Mouse (Mus musculus) limb, embryonic 12.5 days (tissue): ENCODE data around the gene F830045P16Rik. TPM values are rescaled to one million over a fixed set of nuclear protein-coding genes. Genes with fewer than 3 reads are reported as not detected.

Experiments
- ATAC-seq: fragments of 200-750 bp; cut with Nextera tagmentation; 2 replicates; pipeline ENCODE4 v1.8.0; 2017; ENCODE audit warnings: low read depth, moderate TSS enrichment; ENCODE audit not compliant: insufficient number of reproducible peaks, insufficient read depth, low FRiP score, low TSS enrichment
- H3K27ac ChIP-seq: fragments of 300-500 bp; sonication (generic); 2 replicates; pipeline ENCODE4 v1.5.1; 2016; ENCODE audit warnings: mild to moderate bottlenecking, moderate library complexity
- H3K27me3 ChIP-seq: fragments of 300-500 bp; sonication (generic); 2 replicates; pipeline ENCODE4 v1.6.1; 2016; ENCODE audit warnings: mild to moderate bottlenecking, moderate library complexity
- H3K36me3 ChIP-seq: fragments of 300-500 bp; sonication (generic); 2 replicates; pipeline ENCODE4 v1.6.1; 2016; ENCODE audit warnings: mild to moderate bottlenecking, moderate library complexity
- H3K4me1 ChIP-seq: fragments of 300-500 bp; sonication (generic); replicated peaks from 2 replicates; pipeline ENCODE4 v1.6.1; 2016
- H3K4me2 ChIP-seq: fragments of 300-500 bp; sonication (generic); 2 replicates; pipeline ENCODE4 v1.6.1; 2016; ENCODE audit warnings: mild to moderate bottlenecking, moderate library complexity
- H3K4me3 ChIP-seq: fragments of 300-500 bp; sonication (generic); replicated peaks from 2 replicates; pipeline ENCODE4 v1.5.1; 2016; ENCODE audit warnings: mild to moderate bottlenecking
- H3K9ac ChIP-seq: fragments of 300-500 bp; sonication (generic); replicated peaks from 2 replicates; pipeline ENCODE4 v1.6.1; 2016; ENCODE audit warnings: mild to moderate bottlenecking, moderate library complexity
- H3K9me3 ChIP-seq: fragments of 300-500 bp; sonication (generic); 2 replicates; pipeline ENCODE4 v1.6.1; 2016; ENCODE audit warnings: mild to moderate bottlenecking, moderate library complexity
- WGBS: fragments of 180-500 bp; shearing (Covaris S2); methylation state at CpG from one replicate; pipeline ENCODE4 v1.1.7; 2016; 5-methylcytosine and 5-hydroxymethylcytosine counted together
- polyA plus RNA-seq: library from polyadenylated mRNA; unstranded; fragments of >200 nt; fragmentation: Nextera tagmentation; extraction: Ambion mirVana; gene quantifications from 2 replicates; pipeline ENCODE4 v1.2.1, GENCODE M21; 2016

The F830045P16Rik gene
- polyA plus RNA-seq, 1 experiment from 2014 or later = not detected

DNA sequence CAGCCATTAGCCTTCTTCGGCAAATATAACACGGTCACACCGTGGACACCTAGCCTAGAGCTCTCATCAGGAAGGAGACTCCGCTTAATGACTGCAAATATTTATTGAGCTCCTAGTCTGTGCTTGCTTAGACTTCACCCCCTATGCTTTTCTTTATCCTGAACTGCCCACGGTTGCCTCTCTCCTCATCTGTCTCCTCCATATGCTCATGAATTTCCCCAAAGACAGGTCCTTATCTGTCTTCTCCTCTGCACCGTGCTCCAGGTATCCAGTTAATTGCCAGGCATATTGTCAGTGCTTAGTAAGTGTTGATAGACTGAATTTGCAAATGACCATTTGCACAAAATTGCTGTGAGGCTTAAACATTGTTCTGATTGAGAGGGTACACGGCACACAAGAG, 32.7 kb upstream of the F830045P16Rik start:
- no peak overlapping the region for H3K9ac ChIP-seq
- no peaks in the 10 kb centered on the region for H3K36me3 ChIP-seq
- no peak overlapping the region for H3K27ac ChIP-seq
- no peaks in the 10 kb centered on the region for H3K9me3 ChIP-seq
- no peak for ATAC-seq
- H3K4me1 ChIP-seq = peaks cover 4% of the 10 kb centered on the region
- H3K27me3 ChIP-seq = peaks cover 47% of the 10 kb centered on the region
- H3K4me2 ChIP-seq = no peak overlapping the region
- 88% methylated on average over 7 of the region's 7 CpGs for WGBS
- H3K4me3 ChIP-seq = no peak overlapping the region

DNA sequence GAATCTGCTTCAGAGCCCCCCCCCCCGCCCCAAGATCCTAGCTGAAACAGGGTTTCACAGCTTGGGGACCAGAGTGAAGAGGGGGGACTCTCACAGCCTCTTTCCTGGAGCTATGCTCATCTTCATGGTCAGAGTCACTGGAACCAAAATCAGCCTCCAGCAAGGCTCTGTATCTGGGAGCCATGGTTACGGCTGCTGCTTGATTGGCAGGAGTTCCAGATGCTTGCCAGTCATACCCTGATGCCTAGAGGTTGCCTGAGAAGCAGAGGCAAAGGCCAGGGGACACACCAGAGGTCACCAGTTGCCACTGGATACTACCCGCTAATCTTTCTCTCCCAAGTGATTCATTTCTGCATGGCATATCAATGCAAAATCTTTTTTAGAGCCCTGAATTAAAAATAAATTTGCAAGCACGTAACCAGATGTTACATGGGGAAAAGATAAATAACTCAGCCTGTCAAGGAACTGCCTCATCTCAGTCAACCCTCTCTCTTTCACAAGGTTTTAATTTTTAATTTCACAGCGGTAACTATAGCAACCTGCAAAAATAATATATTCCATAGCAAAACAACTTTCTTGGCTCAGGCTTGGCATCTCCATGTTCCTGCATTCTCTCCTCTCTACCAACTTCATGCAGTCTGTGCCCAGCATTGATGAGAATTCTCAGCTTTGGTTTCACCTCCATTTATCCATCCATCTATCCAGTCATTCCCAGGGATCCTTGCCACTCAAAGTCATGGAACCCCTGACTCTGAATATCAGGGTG, 27.7 kb upstream of the F830045P16Rik start:
- H3K4me3 ChIP-seq = no peak overlapping the region
- H3K9me3 ChIP-seq = no peaks in the 10 kb centered on the region
- H3K9ac ChIP-seq = no peak overlapping the region
- H3K36me3 ChIP-seq = no peaks in the 10 kb centered on the region
- H3K27ac ChIP-seq = no peak overlapping the region
- H3K27me3 ChIP-seq = peaks cover 12% of the 10 kb centered on the region; the same call in 1 of the 2 replicates
- no peaks in the 10 kb centered on the region for H3K4me1 ChIP-seq
- H3K4me2 ChIP-seq = no peak overlapping the region
- WGBS = 80% methylated on average over 5 of the region's 5 CpGs
- ATAC-seq = no peak

GRCm38 (mm10) chr2:129561796-129562195, 25.4 kb upstream of the F830045P16Rik start:
- ATAC-seq = no peak
- WGBS = 71% methylated on average over 3 of the region's 3 CpGs

GRCm38 (mm10) chr2:129558875-129559219, 22.4 kb upstream of the F830045P16Rik start:
- Histone ChIP-seq H3K4me3 (no peak overlapping the region), H3K9me3 (no peaks in the 10 kb centered on the region), H3K4me2 (no peak overlapping the region), H3K27me3 (no peaks in the 10 kb centered on the region), H3K27ac (no peak overlapping the region), H3K9ac (no peak overlapping the region), H3K4me1 (peaks cover 8% of the 10 kb centered on the region), H3K36me3 (no peaks in the 10 kb centered on the region)
- WGBS = 73% methylated on average over 3 of the region's 3 CpGs
- no peak for ATAC-seq

More at GRCm38 (mm10) chr2:129561796-129562195, 25.4 kb upstream of the F830045P16Rik start:
- H3K9ac ChIP-seq = no peak overlapping the region
- peaks cover 8% of the 10 kb centered on the region for H3K4me1 ChIP-seq
- H3K4me2 ChIP-seq = no peak overlapping the region
- H3K36me3 ChIP-seq = no peaks in the 10 kb centered on the region
- H3K4me3 ChIP-seq = no peak overlapping the region
- no peaks in the 10 kb centered on the region for H3K9me3 ChIP-seq
- H3K27me3 ChIP-seq = peaks cover 11% of the 10 kb centered on the region; the same call in 1 of the 2 replicates
- H3K27ac ChIP-seq = no peak overlapping the region

DNA sequence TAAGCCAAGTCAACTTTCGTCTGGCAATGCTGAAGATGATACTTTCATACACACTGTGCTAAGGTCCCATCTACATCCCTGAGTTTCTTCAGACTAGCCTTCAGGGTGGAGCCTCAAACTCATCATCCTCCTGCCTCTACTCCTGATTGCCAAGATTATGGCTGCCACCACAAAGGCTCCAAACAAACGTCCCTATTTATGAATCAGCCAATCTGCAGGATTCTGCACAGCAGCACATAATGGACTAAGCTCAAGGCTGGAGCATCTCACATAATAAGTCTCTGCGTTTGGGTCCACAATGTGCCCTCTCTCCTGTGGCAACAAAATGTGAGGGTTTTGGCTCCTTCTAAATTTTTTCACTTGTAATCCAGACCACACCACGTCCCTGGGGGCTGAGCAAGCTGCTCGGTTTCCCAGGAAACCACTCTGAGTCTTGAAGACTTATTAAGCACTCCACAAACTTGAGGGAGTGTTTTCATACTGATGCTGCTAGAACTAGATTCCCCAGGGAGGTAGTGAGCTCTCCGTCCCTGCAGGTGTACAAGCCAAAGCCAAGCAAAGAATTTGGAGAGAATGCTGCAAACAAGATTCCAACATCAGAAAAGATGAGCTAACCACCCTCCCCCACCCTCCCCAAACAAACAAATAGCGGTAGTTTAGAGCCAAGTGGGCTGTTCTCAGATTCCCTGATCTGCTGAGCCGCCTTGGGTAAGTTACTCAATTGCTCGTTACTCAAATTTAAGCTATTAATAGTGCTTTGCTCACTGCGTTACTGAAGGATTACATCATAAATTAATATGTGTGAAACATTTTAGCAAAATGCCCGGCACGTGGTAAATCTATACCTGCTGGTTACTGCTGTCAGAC, 21.8 kb upstream of the F830045P16Rik start:
- no peak overlapping the region for H3K4me3 ChIP-seq
- no peak overlapping the region for H3K4me2 ChIP-seq
- H3K27me3 ChIP-seq = no peaks in the 10 kb centered on the region
- no peaks in the 10 kb centered on the region for H3K9me3 ChIP-seq
- no peak overlapping the region for H3K9ac ChIP-seq
- 50% methylated on average over 12 of the region's 12 CpGs for WGBS
- H3K4me1 ChIP-seq = peaks cover 8% of the 10 kb centered on the region
- no peak for ATAC-seq
- H3K36me3 ChIP-seq = no peaks in the 10 kb centered on the region
- H3K27ac ChIP-seq = no peak overlapping the region

DNA sequence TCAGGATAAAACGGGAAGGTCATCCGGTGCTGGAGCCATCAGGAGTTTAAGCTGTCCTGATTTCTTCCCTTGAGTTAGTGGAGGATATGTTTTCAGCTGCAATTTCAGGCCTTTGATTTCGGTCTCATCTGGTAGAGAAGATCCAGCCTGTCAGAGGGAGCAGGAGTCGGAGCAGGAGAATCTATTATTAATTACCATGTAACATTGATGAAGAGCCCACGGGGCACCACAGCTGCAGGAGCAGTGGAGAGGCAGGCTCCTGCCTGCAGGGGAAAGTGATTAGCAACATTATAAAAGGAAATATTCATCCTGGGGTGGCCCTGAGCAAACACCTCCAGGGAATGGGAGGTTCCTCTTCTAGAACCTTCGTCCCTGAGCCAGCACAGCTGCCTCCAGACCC, 19.7 kb upstream of the F830045P16Rik start:
- Histone ChIP-seq H3K9ac (no peak overlapping the region), H3K4me1 (peaks cover 8% of the 10 kb centered on the region), H3K4me2 (no peak overlapping the region), H3K27ac (no peak overlapping the region), H3K9me3 (no peaks in the 10 kb centered on the region), H3K36me3 (no peaks in the 10 kb centered on the region), H3K27me3 (0 out of 2 replicates have a peak, but pooled peaks cover 3% of the 10 kb centered on the region), H3K4me3 (no peak overlapping the region)
- ATAC-seq = no peak
- 63% methylated on average over 6 of the region's 6 CpGs for WGBS

DNA sequence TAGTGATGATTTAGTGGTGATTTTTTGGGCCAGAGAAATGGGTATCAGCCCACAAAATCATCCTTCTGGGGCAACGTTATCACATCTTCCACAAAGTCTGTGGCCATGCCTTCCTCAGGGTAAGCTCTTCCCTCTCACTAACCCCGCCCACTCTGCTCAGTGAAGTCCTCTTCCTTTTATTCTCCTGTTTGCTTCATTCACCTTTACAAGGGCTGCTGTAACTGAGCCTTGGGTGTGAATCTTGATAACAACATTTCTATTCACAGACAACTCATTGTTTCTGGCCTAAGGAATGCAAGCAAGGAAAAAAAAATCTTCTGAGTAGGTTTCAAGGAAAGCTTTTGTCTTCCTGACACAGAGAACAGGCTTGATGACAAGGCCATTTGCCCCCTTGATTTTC, 14.4 kb upstream of the F830045P16Rik start:
- Histone ChIP-seq H3K36me3 (no peaks in the 10 kb centered on the region), H3K4me2 (no peak overlapping the region), H3K9ac (no peak overlapping the region), H3K4me1 (peaks cover 7% of the 10 kb centered on the region; the same call in 1 of the 2 replicates), H3K9me3 (no peaks in the 10 kb centered on the region), H3K27ac (no peak overlapping the region), H3K4me3 (no peak overlapping the region), H3K27me3 (peaks cover 22% of the 10 kb centered on the region; the same call in 1 of the 2 replicates)
- no peak for ATAC-seq
- 76% methylated on average over 2 of the region's 2 CpGs for WGBS

GRCm38 (mm10) chr2:129549537-129550135, 13.2 kb upstream of the F830045P16Rik start:
- Histone ChIP-seq H3K9ac (no peak overlapping the region), H3K27ac (no peak overlapping the region), H3K9me3 (no peaks in the 10 kb centered on the region), H3K4me2 (no peak overlapping the region), H3K36me3 (no peaks in the 10 kb centered on the region), H3K4me1 (peaks cover 7% of the 10 kb centered on the region; the same call in 1 of the 2 replicates), H3K27me3 (peaks cover 31% of the 10 kb centered on the region), H3K4me3 (no peak overlapping the region)
- 37% methylated on average over 9 of the region's 9 CpGs for WGBS
- no peak for ATAC-seq

- Histone ChIP-seq H3K9ac (no peak overlapping the region), H3K27me3 (peaks cover 58% of the 10 kb centered on the region), H3K4me1 (peaks cover 7% of the 10 kb centered on the region; the same call in 1 of the 2 replicates), H3K4me2 (no peak overlapping the region), H3K36me3 (no peaks in the 10 kb centered on the region), H3K27ac (no peak overlapping the region), H3K9me3 (no peaks in the 10 kb centered on the region), H3K4me3 (no peak overlapping the region)
- ATAC-seq = no peak
- 42% methylated on average over 3 of the region's 3 CpGs for WGBS
These were observed 10.4 kb upstream of the F830045P16Rik start for GRCm38 (mm10) chr2:129546772-129547171.

DNA sequence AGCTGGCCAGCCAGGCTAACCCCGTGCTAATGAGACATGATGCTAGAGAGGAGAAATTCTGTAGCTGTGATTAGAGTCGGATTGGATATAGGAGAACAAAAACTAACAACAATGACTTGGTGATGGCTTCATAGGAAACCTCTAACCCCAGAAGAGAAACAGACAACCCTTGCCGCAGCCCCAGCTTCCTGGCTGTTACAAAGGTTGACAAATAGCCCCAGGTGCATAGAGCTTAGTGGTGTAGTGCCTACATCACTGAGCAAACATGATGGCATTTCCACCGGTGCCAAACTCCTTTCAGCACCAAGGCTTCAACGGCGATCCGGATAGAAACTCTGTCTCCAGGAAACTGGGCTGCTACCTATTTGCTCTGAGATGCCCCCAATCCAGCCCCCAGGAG, 9.2 kb upstream of the F830045P16Rik start:
- no peak for ATAC-seq
- Histone ChIP-seq H3K4me1 (peaks cover 14% of the 10 kb centered on the region), H3K9ac (no peak overlapping the region), H3K4me3 (no peak overlapping the region), H3K4me2 (no peak overlapping the region), H3K27me3 (peaks cover 67% of the 10 kb centered on the region), H3K36me3 (no peaks in the 10 kb centered on the region), H3K27ac (no peak overlapping the region), H3K9me3 (no peaks in the 10 kb centered on the region)
- WGBS = 82% methylated on average over 7 of the region's 7 CpGs

- ATAC-seq = no peak
- Histone ChIP-seq H3K9me3 (no peaks in the 10 kb centered on the region), H3K36me3 (no peaks in the 10 kb centered on the region), H3K4me1 (peaks cover 21% of the 10 kb centered on the region), H3K27ac (no peak overlapping the region), H3K4me3 (no peak overlapping the region), H3K4me2 (no peak overlapping the region), H3K27me3 (peaks cover 67% of the 10 kb centered on the region), H3K9ac (no peak overlapping the region)
- WGBS = 76% methylated on average over 3 of the region's 3 CpGs
These were observed 8.5 kb upstream of the F830045P16Rik start for GRCm38 (mm10) chr2:129544919-129545318.
